Mouse (Mus musculus) frontal cortex, postnatal 36 days (tissue): ENCODE measurements around the gene Coq8a.

ENCODE experiments used
- DNase-seq, 2 experiments: peaks; one replicate each; pipeline ENCODE4 v3.0.0; 2022; ENCODE audit warnings: low spot score in 2 of 2

The Coq8a gene

GRCm38 (mm10) chr1:180175635-180176034 lies 23.8 kb downstream of the Coq8a start:
- no peak for DNase-seq

DNA sequence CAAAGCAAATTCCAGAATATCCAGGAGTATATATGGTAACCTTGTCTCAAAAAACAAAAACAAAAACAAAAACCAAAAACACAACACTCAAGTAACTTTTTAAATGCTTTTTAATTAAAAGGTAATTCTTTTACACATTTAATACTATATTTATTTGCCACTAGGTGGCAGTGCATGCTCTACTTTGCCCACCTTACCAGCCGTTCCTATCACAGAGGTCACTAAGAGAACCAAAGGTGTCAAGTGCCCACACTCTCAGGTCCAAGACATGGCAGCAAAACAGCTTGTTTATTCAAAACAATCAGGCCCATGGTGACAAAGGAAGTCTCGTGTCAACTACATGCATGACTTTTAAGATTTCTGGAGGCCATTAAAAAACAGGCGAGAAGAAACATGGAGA lies 24.2 kb downstream of the Coq8a start:
- DNase-seq, result no peak

DNA sequence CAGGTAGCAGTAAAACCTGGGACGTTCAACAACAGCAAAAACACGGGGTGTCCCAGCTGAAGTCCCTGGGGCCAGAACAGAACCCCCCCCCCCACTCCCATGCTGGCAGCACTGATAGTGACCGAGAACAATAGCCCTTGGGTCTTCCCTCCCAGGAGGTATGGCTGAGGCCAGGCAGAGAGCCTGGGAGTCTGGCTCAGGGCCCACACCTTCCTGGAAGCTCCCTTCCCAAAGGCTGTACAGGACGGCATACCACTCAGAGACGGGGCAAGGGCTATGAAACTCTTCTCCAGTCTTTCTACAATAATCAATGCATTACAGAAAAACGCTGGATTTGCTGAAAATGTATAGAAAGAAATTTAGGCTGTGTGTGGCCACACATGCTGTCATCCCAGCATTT lies 24.7 kb downstream of the Coq8a start:
- DNase-seq, result no peak

GRCm38 (mm10) chr1:180173017-180173416 lies 26.4 kb downstream of the Coq8a start:
- no peak for DNase-seq

GRCm38 (mm10) chr1:180172600-180172999 lies 26.8 kb downstream of the Coq8a start:
- DNase-seq, result no peak

- DNase-seq, result no peak
Observed at GRCm38 (mm10) chr1:180171883-180172282, 27.5 kb downstream of the Coq8a start.

- no peak for DNase-seq
Observed at GRCm38 (mm10) chr1:180170071-180170470, 29.3 kb downstream of the Coq8a start.

- no peak for DNase-seq
Observed at GRCm38 (mm10) chr1:180169161-180169560, 30.2 kb downstream of the Coq8a start.

GRCm38 (mm10) chr1:180168294-180168693 lies 31.1 kb downstream of the Coq8a start:
- DNase-seq, result no peak

- DNase-seq, result no peak
Observed at GRCm38 (mm10) chr1:180166533-180166932, 32.9 kb downstream of the Coq8a start.

- DNase-seq, result no peak
Observed at GRCm38 (mm10) chr1:180162986-180163385, 36.4 kb downstream of the Coq8a start.

DNA sequence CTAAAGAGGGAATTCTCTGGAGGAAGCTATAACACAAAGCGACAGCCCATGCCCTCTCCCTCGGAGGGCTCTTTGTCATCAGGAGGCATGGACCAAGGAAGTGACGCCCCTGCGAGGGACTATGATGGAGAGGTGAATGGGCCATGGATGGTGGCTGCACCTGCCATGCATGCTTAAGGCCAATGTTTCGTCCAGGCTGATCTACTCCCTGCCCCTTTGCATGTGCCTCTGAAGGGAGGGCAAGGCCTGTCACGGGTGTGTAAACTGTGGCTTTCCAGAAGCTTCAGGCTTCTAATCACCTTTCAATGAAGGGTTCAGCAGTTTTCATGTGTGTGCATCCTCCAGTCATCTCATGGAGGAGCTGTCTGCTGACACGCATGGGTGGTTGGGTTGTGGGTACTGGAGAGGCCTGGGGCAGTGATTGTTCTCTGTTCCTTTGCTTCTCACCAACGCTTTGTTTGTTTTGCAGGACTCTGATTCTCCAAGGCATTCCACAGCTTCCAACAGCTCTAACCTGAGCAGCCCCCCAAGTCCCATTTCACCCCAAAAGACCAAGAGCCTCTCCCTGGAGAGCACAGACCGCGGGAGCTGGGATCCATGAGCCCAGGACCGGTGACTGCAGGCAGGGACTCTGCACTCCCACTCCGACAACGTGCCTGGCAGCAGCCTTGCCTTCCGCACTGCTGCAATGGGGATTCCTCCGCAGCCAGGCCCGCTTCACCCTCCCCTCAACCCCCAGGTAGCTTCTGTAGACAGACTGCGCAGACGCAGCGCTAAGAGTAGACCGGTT lies 37.6 kb downstream of the Coq8a start:
- no peak for DNase-seq

DNA sequence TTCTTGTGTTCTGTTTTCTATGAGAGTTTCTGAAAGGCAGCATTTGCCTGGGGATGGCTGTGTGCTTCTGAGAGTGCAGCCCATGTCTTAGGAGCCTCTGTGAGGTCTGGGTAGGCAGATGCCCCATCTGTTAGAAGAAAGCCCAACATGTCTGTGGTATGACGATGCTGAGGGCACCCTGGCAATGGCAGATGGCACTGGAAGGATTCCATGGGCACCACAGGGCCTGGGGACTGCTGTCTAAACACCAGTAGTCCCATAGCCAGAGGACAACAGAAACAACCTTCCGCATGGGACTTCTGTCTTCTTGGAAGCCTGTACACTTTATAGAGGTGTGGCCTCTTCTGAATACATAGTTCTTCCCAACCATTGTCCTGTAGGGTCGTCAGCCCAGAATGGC lies 38.2 kb downstream of the Coq8a start:
- DNase-seq, result no peak

- no peak for DNase-seq
Observed at GRCm38 (mm10) chr1:180160545-180160944, 38.9 kb downstream of the Coq8a start.

GRCm38 (mm10) chr1:180158648-180159047 lies 40.8 kb downstream of the Coq8a start:
- DNase-seq, result no peak

DNA sequence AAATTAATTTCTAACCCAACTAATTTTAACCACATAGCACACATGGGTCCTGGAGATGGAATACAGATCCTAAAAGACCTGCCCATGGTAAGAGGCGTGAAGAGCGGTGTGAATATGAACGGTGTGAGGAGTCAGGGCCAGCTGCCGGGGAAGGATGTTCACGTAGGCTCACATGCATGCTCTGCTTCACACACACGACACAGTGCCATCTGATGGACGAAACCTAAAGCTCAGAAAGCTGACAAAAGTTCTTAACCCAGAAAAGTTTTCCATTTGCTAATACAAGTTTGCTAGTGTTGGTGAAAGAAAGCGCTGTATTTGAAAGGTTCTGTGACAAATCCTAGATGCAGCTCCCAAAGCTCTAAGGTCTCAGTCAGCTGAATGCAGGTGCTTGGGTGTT lies 48.2 kb downstream of the Coq8a start:
- no peak for DNase-seq

GRCm38 (mm10) chr1:180148563-180148962 lies 50.8 kb downstream of the Coq8a start:
- no peak for DNase-seq

DNA sequence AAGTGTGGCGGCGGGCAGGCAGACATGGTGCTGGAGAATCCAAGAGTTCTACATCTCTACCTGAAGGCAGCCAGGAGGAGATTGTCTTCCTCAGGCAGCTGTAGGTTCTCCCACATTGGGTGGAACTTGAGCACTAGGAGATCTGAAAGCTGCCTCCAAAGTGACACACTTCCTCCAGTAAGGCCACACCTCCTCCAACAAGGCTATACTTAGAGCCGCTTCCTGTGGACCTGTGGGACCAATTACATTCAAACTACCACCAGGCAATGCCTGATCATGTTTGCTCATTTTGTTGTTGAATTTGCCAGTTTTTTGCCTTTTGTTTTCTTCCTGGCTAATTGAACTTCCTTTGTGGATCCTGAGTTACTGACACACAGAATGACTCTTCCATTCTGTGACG lies 51.4 kb downstream of the Coq8a start:
- DNase-seq, result no peak

GRCm38 (mm10) chr1:180140970-180141369 lies 58.4 kb downstream of the Coq8a start:
- no peak for DNase-seq

DNA sequence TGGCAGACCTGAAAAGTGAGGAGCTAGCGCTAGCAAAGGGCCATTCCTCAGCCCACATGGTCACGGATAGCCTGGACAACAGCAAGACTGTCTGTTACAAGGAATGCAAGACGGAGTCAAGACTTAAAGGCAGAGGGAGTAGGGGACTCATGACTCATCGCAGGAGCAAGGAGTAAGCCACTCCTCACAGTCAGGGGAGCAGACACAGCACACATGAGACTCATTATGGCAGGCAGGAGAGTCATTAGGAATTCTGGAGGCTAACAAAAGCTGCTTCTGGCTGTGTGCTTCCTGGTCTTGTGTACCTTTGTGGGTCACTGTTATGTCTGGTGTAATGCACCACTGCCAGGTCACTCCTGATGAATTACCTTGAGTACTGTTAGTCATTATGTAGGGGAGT lies 60.2 kb downstream of the Coq8a start:
- DNase-seq, result no peak

- no peak for DNase-seq
Observed at GRCm38 (mm10) chr1:180132187-180132586, 67.2 kb downstream of the Coq8a start.

- no peak for DNase-seq
Observed at GRCm38 (mm10) chr1:180131402-180131801, 68.0 kb downstream of the Coq8a start.

DNA sequence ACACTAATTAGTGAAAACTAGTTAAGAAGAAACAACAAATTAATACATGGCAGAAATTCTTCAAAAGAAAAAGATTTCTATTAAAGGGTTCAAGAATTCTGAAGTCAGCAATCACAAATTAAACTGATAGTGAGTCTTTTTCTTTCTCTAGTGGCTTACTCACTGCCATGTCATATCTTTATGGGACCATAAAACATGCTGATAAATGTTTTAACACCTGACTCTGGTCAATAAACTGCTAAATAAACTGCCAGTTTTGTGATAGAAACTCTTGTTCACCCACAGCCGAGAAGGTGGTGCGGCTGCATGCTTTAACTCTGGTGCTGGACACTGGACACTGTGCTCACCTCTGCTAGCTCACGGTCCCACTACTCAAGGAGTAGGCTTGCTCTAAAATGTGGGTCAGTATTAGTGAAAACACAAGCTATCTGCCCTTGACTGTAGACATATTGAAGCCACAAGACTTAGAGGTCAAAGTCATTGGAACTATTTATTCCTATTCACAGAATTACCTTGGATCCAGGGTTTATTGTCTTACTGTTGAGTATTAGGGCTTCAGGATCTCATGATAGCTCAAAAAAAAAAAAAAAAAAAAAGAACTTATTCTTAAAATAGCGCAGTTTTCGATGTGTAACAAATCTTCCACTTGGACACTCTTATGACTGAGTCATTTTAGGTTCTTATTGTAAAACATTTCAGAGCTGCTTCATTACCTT lies 71.2 kb downstream of the Coq8a start:
- DNase-seq, result no peak
